Mouse (Mus musculus) limb, embryonic 14.5 days (tissue): ENCODE measurements around the gene R3hdm2. TPM values are rescaled to one million over a fixed set of nuclear protein-coding genes. Genes with fewer than 3 reads are reported as not detected.

Experiments used
- ATAC-seq: fragments of 200-750 bp; cut with Nextera tagmentation; 2 replicates; pipeline ENCODE4 v1.8.0; 2017; ENCODE audit warnings: low read depth, moderate number of reproducible peaks, moderate TSS enrichment; ENCODE audit not compliant: low FRiP score
- DNase-seq: peaks from one replicate; pipeline ENCODE4 v3.0.0-alpha.2; 2015; ENCODE audit warnings: low spot score
- H3K27ac ChIP-seq: fragments of 300-500 bp; sonication (generic); replicated peaks from 2 replicates; pipeline ENCODE4 v1.5.1; 2014; ENCODE audit warnings: low read depth, mild to moderate bottlenecking, low read length, moderate library complexity, mixed read lengths
- H3K27me3 ChIP-seq: fragments of 300-500 bp; sonication (generic); 2 replicates; pipeline ENCODE4 v1.6.1; 2014; ENCODE audit warnings: low read length, mixed read lengths; ENCODE audit not compliant: control insufficient read depth, insufficient read depth
- H3K36me3 ChIP-seq: fragments of 300-500 bp; sonication (generic); 2 replicates; pipeline ENCODE4 v1.6.1; 2014; ENCODE audit warnings: mild to moderate bottlenecking, low read length, moderate library complexity, mixed read lengths; ENCODE audit not compliant: control insufficient read depth, insufficient read depth
- H3K4me1 ChIP-seq: fragments of 300-500 bp; sonication (generic); 2 replicates; pipeline ENCODE4 v1.6.1; 2014; ENCODE audit warnings: antibody characterized with exemption, low read length, mixed read lengths; ENCODE audit not compliant: control insufficient read depth, insufficient read depth
- H3K4me2 ChIP-seq: fragments of 300-500 bp; sonication (generic); replicated peaks from 2 replicates; pipeline ENCODE4 v1.6.1; 2014; ENCODE audit warnings: low read depth, mild to moderate bottlenecking, low read length, moderate library complexity; ENCODE audit not compliant: severe bottlenecking
- H3K4me3 ChIP-seq: fragments of 300-500 bp; sonication (generic); replicated peaks from 2 replicates; pipeline ENCODE4 v1.5.1; 2014; ENCODE audit warnings: low read length
- H3K9ac ChIP-seq: fragments of 300-500 bp; sonication (generic); 2 replicates; pipeline ENCODE4 v1.6.1; 2014; ENCODE audit warnings: mild to moderate bottlenecking, low read depth, low read length, moderate library complexity; ENCODE audit not compliant: severe bottlenecking
- H3K9me3 ChIP-seq: fragments of 300-500 bp; sonication (generic); 2 replicates; pipeline ENCODE4 v1.6.1; 2016; ENCODE audit warnings: low read length; ENCODE audit not compliant: control insufficient read depth
- POLR2A ChIP-seq: fragments of 200-500 bp; IDR thresholded peaks from 2 replicates; pipeline ENCODE4 v1.8.0; 2012; ENCODE audit warnings: inconsistent platforms, mild to moderate bottlenecking, moderate library complexity, borderline replicate concordance; ENCODE audit not compliant: insufficient read depth, insufficient read length; ENCODE audit errors: extremely low read depth
- WGBS: fragments of 180-500 bp; shearing (Covaris S2); extraction: QIAGEN DNeasy Blood & Tissue Kit; methylation state at CpG from one replicate; pipeline ENCODE4 v1.1.7; 2014; 5-methylcytosine and 5-hydroxymethylcytosine counted together
- polyA plus RNA-seq, 2 experiments: library from polyadenylated mRNA; depleted of rRNA in 1 of 2; stranded (reverse) in 1 of 2; unstranded in 1 of 2; fragments of >200 nt; fragmentation: Nextera tagmentation in 1 of 2; extraction: Ambion mirVana in 1 of 2; gene quantifications; 2 replicates each; pipeline versions ENCODE4 v1.2.1 to v1.2.3; 2012 to 2014

Gene R3hdm2
- polyA plus RNA-seq, 2 experiments = 38.3 to 58.0 TPM

- Histone ChIP-seq H3K4me1 (0 out of 2 replicates have a peak, but pooled peaks cover 6% of the 10 kb centered on the region), H3K9ac (peak overlapping the region; percentile 22), H3K36me3 (no peaks in the 10 kb centered on the region), H3K27me3 (no peaks in the 10 kb centered on the region), H3K4me3 (peak overlapping the region; percentile 14), H3K4me2 (peak overlapping the region; percentile 51), H3K27ac (no peak overlapping the region), H3K9me3 (no peaks in the 10 kb centered on the region)
- TF ChIP-seq POLR2A = no peak
- 14% methylated on average over 24 of the region's 24 CpGs for WGBS
- ATAC-seq = peak; percentile 70
- DNase-seq = peak; percentile 65
Measured at GRCm38 (mm10) chr10:127350594-127351284, 29.4 kb upstream of the R3hdm2 start.

- Histone ChIP-seq H3K27ac (no peak overlapping the region), H3K4me2 (peak overlapping the region; percentile 51), H3K4me3 (no peak overlapping the region), H3K36me3 (no peaks in the 10 kb centered on the region), H3K27me3 (no peaks in the 10 kb centered on the region), H3K9me3 (no peaks in the 10 kb centered on the region), H3K4me1 (0 out of 2 replicates have a peak, but pooled peaks cover 6% of the 10 kb centered on the region), H3K9ac (peak overlapping the region; percentile 22)
- 75% methylated on average over 8 of the region's 8 CpGs for WGBS
- no peak for ATAC-seq
- TF ChIP-seq POLR2A = no peak
- DNase-seq = no peak
Measured at GRCm38 (mm10) chr10:127351285-127351595, 28.9 kb upstream of the R3hdm2 start.

GRCm38 (mm10) chr10:127351719-127352118, 28.4 kb upstream of the R3hdm2 start:
- no peak overlapping the region for H3K9ac ChIP-seq
- H3K27ac ChIP-seq = no peak overlapping the region
- 0 out of 2 replicates have a peak, but pooled peaks cover 6% of the 10 kb centered on the region for H3K4me1 ChIP-seq
- no peaks in the 10 kb centered on the region for H3K36me3 ChIP-seq
- H3K9me3 ChIP-seq = no peaks in the 10 kb centered on the region
- no peak for ATAC-seq
- TF ChIP-seq POLR2A = no peak
- no peaks in the 10 kb centered on the region for H3K27me3 ChIP-seq
- DNase-seq = no peak
- WGBS = 64% methylated on average over 8 of the region's 8 CpGs
- H3K4me2 ChIP-seq = no peak overlapping the region
- no peak overlapping the region for H3K4me3 ChIP-seq

GRCm38 (mm10) chr10:127352187-127352586, 27.9 kb upstream of the R3hdm2 start:
- Histone ChIP-seq H3K27ac (no peak overlapping the region), H3K9me3 (no peaks in the 10 kb centered on the region), H3K4me3 (no peak overlapping the region), H3K27me3 (no peaks in the 10 kb centered on the region), H3K4me1 (0 out of 2 replicates have a peak, but pooled peaks cover 6% of the 10 kb centered on the region), H3K9ac (no peak overlapping the region), H3K36me3 (no peaks in the 10 kb centered on the region), H3K4me2 (no peak overlapping the region)
- WGBS = 60% methylated on average over 9 of the region's 9 CpGs
- DNase-seq (no peak), ATAC-seq (no peak)
- no peak for TF ChIP-seq POLR2A

- DNase-seq (no peak), ATAC-seq (no peak)
- Histone ChIP-seq H3K4me1 (0 out of 2 replicates have a peak, but pooled peaks cover 6% of the 10 kb centered on the region), H3K27ac (no peak overlapping the region), H3K9me3 (no peaks in the 10 kb centered on the region), H3K4me2 (no peak overlapping the region), H3K4me3 (no peak overlapping the region), H3K27me3 (no peaks in the 10 kb centered on the region), H3K9ac (no peak overlapping the region), H3K36me3 (no peaks in the 10 kb centered on the region)
- no peak for TF ChIP-seq POLR2A
- 88% methylated on average over 11 of the region's 11 CpGs for WGBS
Measured at GRCm38 (mm10) chr10:127352766-127353165, 27.4 kb upstream of the R3hdm2 start.
